11 mouse cellular contexts compared by ENCODE assay signal in the genomic region with DNA sequence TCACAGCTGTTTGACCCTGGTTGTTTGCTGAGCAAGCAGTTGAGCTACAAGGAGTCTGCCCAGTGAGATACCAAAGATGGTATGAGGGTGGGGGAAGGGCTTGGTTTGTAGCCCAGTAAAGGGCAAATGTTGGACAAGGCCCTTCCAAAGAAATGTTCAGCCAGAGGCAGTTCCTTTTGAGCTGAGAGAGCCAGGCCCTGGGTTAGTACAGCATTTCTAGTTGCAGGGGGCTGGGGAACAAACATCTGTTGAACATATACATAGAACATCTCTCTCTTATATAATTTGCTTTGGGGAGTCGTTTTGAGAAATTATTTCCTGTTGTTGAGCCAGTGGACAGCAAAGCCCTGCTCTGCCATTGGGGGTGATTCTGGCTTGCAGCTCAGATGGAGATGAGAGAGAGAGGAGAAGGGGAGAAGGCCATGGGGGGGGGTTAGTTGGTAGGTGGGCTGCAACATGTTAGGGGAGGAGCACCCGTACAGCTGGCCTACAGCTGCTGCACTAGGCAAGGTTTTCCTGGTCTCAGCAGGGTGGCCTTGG. TPM values are rescaled to one million over a fixed set of nuclear protein-coding genes. Genes with fewer than 3 reads are reported as not detected.
DNase-seq lines count a peak whose midpoint lies in the region; ATAC-seq lines count a peak whose summit lies in the region.
"Had no signal": no experiment of that assay in that cellular context is flagged by ENCODE, and none has a peak within 500 bp of the region (broad histone marks: within the 10 kb centered on the region; RNA-seq: fewer than 3 reads in every experiment).

No protein-coding gene starts in this region.

- ATAC-seq in midbrain, embryonic 11.5 days (ENCODE audit: low FRiP score), result no peak
- peak; percentile 33 for ATAC-seq in stomach, embryonic 15.5 days (ENCODE audit: insufficient read depth, low FRiP score, low read depth)

- 88% methylated on average over 2 of the region's 2 CpGs for WGBS in midbrain, embryonic 11.5 days
- WGBS in midbrain, embryonic 10.5 days, result 88% methylated on average over 2 of the region's 2 CpGs
- WGBS in stomach, embryonic 15.5 days, result 28% methylated on average over 2 of the region's 2 CpGs

- H3K4me3 ChIP-seq in midbrain, embryonic 11.5 days (ENCODE audit: low read depth, low read length), result no peak overlapping the region
- H3K4me3 ChIP-seq in midbrain, embryonic 10.5 days, result no peak overlapping the region
- no peak overlapping the region for H3K4me3 ChIP-seq in stomach, embryonic 15.5 days (replicated peaks)
- H3K4me3 ChIP-seq: left cerebral cortex, adult 2 months; megakaryocyte, embryonic 14.5 days had no signal

- intact Hi-C loops in gastrocnemius, postnatal 36 days (cut with DNase I), result loop anchor here (5.0 kb wide), 1 partner anchor 37 kb away; no protein-coding TSS in a partner anchor

- H3K4me1 ChIP-seq in midbrain, embryonic 11.5 days (ENCODE audit: control insufficient read depth, insufficient read depth, low read length), result no peaks in the 10 kb centered on the region
- H3K4me1 ChIP-seq in midbrain, embryonic 10.5 days, result peaks cover 4% of the 10 kb centered on the region; the same call in 1 of the 2 replicates
- peaks cover 24% of the 10 kb centered on the region for H3K4me1 ChIP-seq in stomach, embryonic 15.5 days
- H3K4me1 ChIP-seq: megakaryocyte, embryonic 14.5 days had no signal

- no peak overlapping the region for H3K27ac ChIP-seq in midbrain, embryonic 11.5 days (ENCODE audit: low read depth, low read length)
- H3K27ac ChIP-seq in midbrain, embryonic 10.5 days (replicated peaks), result no peak overlapping the region
- H3K27ac ChIP-seq in stomach, embryonic 15.5 days, result peak overlapping the region; percentile 85
- H3K27ac ChIP-seq: left cerebral cortex, adult 2 months had no signal

- peak; percentile 62 for DNase-seq in gastrocnemius, adult 18-20 months (ENCODE audit: low spot score)
- DNase-seq in gastrocnemius, postnatal 36 days, result no peak
- DNase-seq in midbrain, embryonic 11.5 days (ENCODE audit: low spot score, missing footprints), result peak; percentile 79
- no peak for DNase-seq in midbrain, embryonic 10.5 days (ENCODE audit: low spot score)
- DNase-seq in kidney, adult 9 months, result peak; percentile 50
- no peak for DNase-seq in cerebellum, postnatal 25 days
- DNase-seq in retina, postnatal 1 day, result no peak
- DNase-seq: cerebellum, adult 9-10 months had no signal

- H3K27me3 ChIP-seq in midbrain, embryonic 11.5 days (ENCODE audit: control insufficient read depth, insufficient read depth, low read length), result no peaks in the 10 kb centered on the region
- H3K27me3 ChIP-seq in midbrain, embryonic 10.5 days (ENCODE audit: low read depth, poor library complexity, severe bottlenecking), result no peaks in the 10 kb centered on the region
- no peaks in the 10 kb centered on the region for H3K27me3 ChIP-seq in stomach, embryonic 15.5 days (replicated peaks)

- H3K4me2 ChIP-seq in midbrain, embryonic 11.5 days, result no peak overlapping the region
- no peak overlapping the region for H3K4me2 ChIP-seq in stomach, embryonic 15.5 days

- H3K36me3 ChIP-seq in midbrain, embryonic 11.5 days (ENCODE audit: control insufficient read depth, insufficient read depth, low read length), result no peaks in the 10 kb centered on the region
- no peaks in the 10 kb centered on the region for H3K36me3 ChIP-seq in midbrain, embryonic 10.5 days
- no peaks in the 10 kb centered on the region for H3K36me3 ChIP-seq in stomach, embryonic 15.5 days

- no peak overlapping the region for H3K9ac ChIP-seq in midbrain, embryonic 11.5 days (ENCODE audit: low read length)
- no peak overlapping the region for H3K9ac ChIP-seq in stomach, embryonic 15.5 days

- no peaks in the 10 kb centered on the region for H3K9me3 ChIP-seq in midbrain, embryonic 11.5 days (ENCODE audit: control insufficient read depth, low read length)
- no peaks in the 10 kb centered on the region for H3K9me3 ChIP-seq in midbrain, embryonic 10.5 days (replicated peaks)
- no peaks in the 10 kb centered on the region for H3K9me3 ChIP-seq in stomach, embryonic 15.5 days

RNA-seq across cellular contexts. Expression of a gene that starts 33.2 kb away (rescaled TPM):
- total RNA-seq in gastrocnemius, adult 18-20 months (2021), result 1 to 10 TPM; 4.8 to 5.6 TPM
- 10 to 100 TPM; 10.4 to 12.4 TPM for total RNA-seq in gastrocnemius, postnatal 36 days (2021)
- polyA plus RNA-seq in midbrain, embryonic 11.5 days (2014; fragmentation: Nextera tagmentation; extraction: Ambion mirVana), result 0.73 and 0.87 TPM in 2 replicates
- polyA plus RNA-seq in midbrain, embryonic 10.5 days (2016; fragmentation: Nextera tagmentation; extraction: Ambion mirVana), result 0.41 and 1.0 TPM in 2 replicates
- polyA plus RNA-seq in stomach, embryonic 15.5 days (2015; fragmentation: Nextera tagmentation; extraction: Ambion mirVana), result 13.3 and 13.6 TPM in 2 replicates

Comparison
In these comparisons a context has a peak if more than half of its experiments do, and no peak if none do; other contexts are left out.
1. DNase-seq: peak in gastrocnemius, adult 18-20 months (single experiment), midbrain, embryonic 11.5 days (single experiment) and kidney, adult 9 months (single experiment); none in gastrocnemius, postnatal 36 days (0 of 2), midbrain, embryonic 10.5 days (single experiment), cerebellum, postnatal 25 days (0 of 2) and retina, postnatal 1 day (single experiment).